8 mouse cellular contexts compared by ENCODE assay signal in genomic region chr12:83484855-83485745, GRCm38 (mm10). TPM values are rescaled to one million over a fixed set of nuclear protein-coding genes. Genes with fewer than 3 reads are reported as not detected.
A peak's percentile ranks its signal among the peaks of the same experiment; 100 is the strongest.
DNase-seq lines count a peak whose midpoint lies in the region; ATAC-seq and TF ChIP-seq lines count a peak whose summit lies in the region.

No protein-coding gene starts in this region.

- WGBS in embryonic facial prominence, embryonic 15.5 days = 2% methylated on average over 24 of the region's 24 CpGs
- 23% methylated on average over 24 of the region's 24 CpGs for WGBS in intestine, postnatal 0 days

- H3K9me3 ChIP-seq in embryonic facial prominence, embryonic 15.5 days (replicated peaks) = no peaks in the 10 kb centered on the region
- H3K9me3 ChIP-seq in intestine, postnatal 0 days (ENCODE audit: control insufficient read depth) = no peaks in the 10 kb centered on the region

- TF ChIP-seq CTCF in left cerebral cortex, adult 2 months (IDR thresholded peaks at IDR 0.05) = no peak; the same call in none of the 2 replicates
- peak; percentile 8; the same call in 1 of the 2 replicates for TF ChIP-seq CTCF in brain, embryonic 14.5 days (IDR thresholded peaks at IDR 0.05; ENCODE audit: borderline replicate concordance, extremely low read depth, insufficient read depth, insufficient read length)
- TF ChIP-seq CTCF in intestine, postnatal 0 days (IDR thresholded peaks at IDR 0.05; ENCODE audit: low read depth) = peak; percentile 34; the same call in 1 of the 2 replicates

- DNase-seq in left cerebral cortex, adult 2 months (ENCODE audit: extremely low spot score in 1 of 2, low spot score in 2 of 2) = peak in 1 of 2 experiments; percentile 12
- DNase-seq in left cerebral cortex, adult 8-10 months (ENCODE audit: low spot score in 2 of 2) = no peak
- peak; percentile 87 for DNase-seq in brain, embryonic 14.5 days (ENCODE audit: low read depth)
- peak; percentile 67 for DNase-seq in retina, embryonic 14.5 days (ENCODE audit: low spot score)
- no peak for DNase-seq in urinary bladder, adult 18-20 months (ENCODE audit: low spot score in 2 of 2)
- DNase-seq in kidney, adult 8-10 months = no peak

- peak overlapping the region; percentile 73; the same call in 1 of the 2 replicates for H3K27ac ChIP-seq in left cerebral cortex, adult 2 months
- H3K27ac ChIP-seq in embryonic facial prominence, embryonic 15.5 days (replicated peaks) = no peak overlapping the region
- no peak overlapping the region for H3K27ac ChIP-seq in intestine, postnatal 0 days (ENCODE audit: low read depth, low read length)

- ATAC-seq in embryonic facial prominence, embryonic 15.5 days (ENCODE audit: insufficient number of reproducible peaks, low FRiP score, low TSS enrichment, low read depth) = no peak
- ATAC-seq in intestine, postnatal 0 days = no peak

- peak overlapping the region; percentile 100 for H3K4me2 ChIP-seq in embryonic facial prominence, embryonic 15.5 days (replicated peaks)
- H3K4me2 ChIP-seq in intestine, postnatal 0 days (replicated peaks; ENCODE audit: low read depth) = peak overlapping the region; percentile 98

- intact Hi-C loops in left cerebral cortex, adult 2 months (cut with DNase I) = loop anchor here (5.0 kb wide), 2 partner anchors 168 to 263 kb away; no protein-coding TSS in a partner anchor

- peak overlapping the region; percentile 74 for H3K4me3 ChIP-seq in left cerebral cortex, adult 2 months
- H3K4me3 ChIP-seq in embryonic facial prominence, embryonic 15.5 days (replicated peaks) = peak overlapping the region; percentile 66
- peak overlapping the region; percentile 81 for H3K4me3 ChIP-seq in intestine, postnatal 0 days (ENCODE audit: low read depth, low read length)

- TF ChIP-seq POLR2A in brain, embryonic 14.5 days (IDR thresholded peaks at IDR 0.05; ENCODE audit: borderline replicate concordance, extremely low read depth, insufficient read depth, insufficient read length, poor library complexity, severe bottlenecking) = no peak

- H3K36me3 ChIP-seq in embryonic facial prominence, embryonic 15.5 days = no peaks in the 10 kb centered on the region
- H3K36me3 ChIP-seq in intestine, postnatal 0 days (ENCODE audit: control insufficient read depth, insufficient read depth) = no peaks in the 10 kb centered on the region

- H3K9ac ChIP-seq in embryonic facial prominence, embryonic 15.5 days = no peak overlapping the region
- H3K9ac ChIP-seq in intestine, postnatal 0 days (ENCODE audit: low read depth, low read length) = peak overlapping the region; percentile 75; the same call in 1 of the 2 replicates

- peaks cover 33% of the 10 kb centered on the region for H3K27me3 ChIP-seq in embryonic facial prominence, embryonic 15.5 days
- no peaks in the 10 kb centered on the region; the same call in 1 of the 2 replicates for H3K27me3 ChIP-seq in intestine, postnatal 0 days (replicated peaks; ENCODE audit: control insufficient read depth, insufficient read depth, low read length)

- H3K4me1 ChIP-seq in embryonic facial prominence, embryonic 15.5 days = peaks cover 35% of the 10 kb centered on the region
- no peaks in the 10 kb centered on the region for H3K4me1 ChIP-seq in intestine, postnatal 0 days (replicated peaks; ENCODE audit: control insufficient read depth, insufficient read depth, low read length)

RNA-seq across cellular contexts. Expression of gene Dpf3, which starts 2.4 kb away (rescaled TPM):
- total RNA-seq in left cerebral cortex, adult 2 months (2021) = 1 to 10 TPM; 6.0 to 7.0 TPM
- 1 to 10 TPM; 4.0 to 8.0 (median 5.8) TPM for total RNA-seq in left cerebral cortex, adult 8-10 months (2022)
- polyA plus RNA-seq in brain, embryonic 14.5 days (2012; rRNA removed) = 8.8 and 20.9 TPM in 2 replicates
- 3.9 and 4.6 TPM in 2 replicates for polyA plus RNA-seq in embryonic facial prominence, embryonic 15.5 days (2015; fragmentation: Nextera tagmentation; extraction: Ambion mirVana)
- 5.1 and 5.9 TPM in 2 replicates for polyA plus RNA-seq in intestine, postnatal 0 days (2015; fragmentation: Nextera tagmentation; extraction: Ambion mirVana)

RNA-seq across cellular contexts. Expression of gene Dcaf4, which starts 35.2 kb away (rescaled TPM):
- 10 to 100 TPM; 31.6 to 32.3 TPM for total RNA-seq in left cerebral cortex, adult 2 months (2021)
- 10 to 100 TPM; 31.2 to 34.0 (median 33.0) TPM for total RNA-seq in left cerebral cortex, adult 8-10 months (2022)
- 51.2 and 57.4 TPM in 2 replicates for polyA plus RNA-seq in brain, embryonic 14.5 days (2012; rRNA removed)
- 47.7 and 48.1 TPM in 2 replicates for polyA plus RNA-seq in embryonic facial prominence, embryonic 15.5 days (2015; fragmentation: Nextera tagmentation; extraction: Ambion mirVana)
- polyA plus RNA-seq in intestine, postnatal 0 days (2015; fragmentation: Nextera tagmentation; extraction: Ambion mirVana) = 7.3 and 7.4 TPM in 2 replicates

Comparison
In these comparisons a context has a peak if more than half of its experiments do, and no peak if none do; other contexts are left out.
1. DNase-seq: peak in brain, embryonic 14.5 days (single experiment) and retina, embryonic 14.5 days (single experiment); none in left cerebral cortex, adult 8-10 months (0 of 2), urinary bladder, adult 18-20 months (0 of 2) and kidney, adult 8-10 months (0 of 2).
2. Peak in every context shown above with its lines, with median percentiles within 50 percentile points of each other: H3K4me3 ChIP-seq.